Mouse (Mus musculus) frontal cortex, adult 2 months (tissue): ENCODE results near the gene Gm20388. TPM values are rescaled to one million over a fixed set of nuclear protein-coding genes. Genes with fewer than 3 reads are reported as not detected.

Experiments used
- DNase-seq, 2 experiments: peaks; one replicate each; pipeline ENCODE4 v3.0.0; 2022; ENCODE audit warnings: low spot score in 1 of 2; ENCODE audit errors: extremely low spot score in 1 of 2
- polyA plus RNA-seq: library from polyadenylated mRNA; depleted of rRNA; stranded (reverse); fragments of >200 nt; gene quantifications from 2 replicates; pipeline ENCODE4 v1.2.3, GENCODE M21; 2012

Gm20388 gene
- polyA plus RNA-seq, 1 experiment = 22.2 TPM

DNA sequence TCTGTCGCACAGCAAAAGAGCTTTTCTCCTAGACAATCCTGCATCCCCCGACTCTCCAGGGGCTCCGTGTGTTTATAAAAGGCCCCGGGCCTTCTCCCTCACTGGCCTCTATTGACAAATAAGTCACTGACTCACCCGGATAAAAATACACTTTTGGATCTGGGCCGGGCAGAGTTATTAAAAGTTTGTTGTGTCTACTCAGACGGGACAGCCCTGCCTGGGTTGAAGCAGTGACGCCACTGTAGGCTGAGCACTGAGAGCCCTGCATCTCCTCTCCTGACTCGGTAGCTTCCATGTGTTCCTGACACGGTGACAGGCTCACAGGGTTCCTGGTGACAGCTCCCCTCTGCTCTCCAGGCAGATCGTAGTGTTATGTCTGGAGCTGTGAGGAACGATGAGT is 1241.8 kb downstream of the Gm20388 start:
- DNase-seq = no peak

DNA sequence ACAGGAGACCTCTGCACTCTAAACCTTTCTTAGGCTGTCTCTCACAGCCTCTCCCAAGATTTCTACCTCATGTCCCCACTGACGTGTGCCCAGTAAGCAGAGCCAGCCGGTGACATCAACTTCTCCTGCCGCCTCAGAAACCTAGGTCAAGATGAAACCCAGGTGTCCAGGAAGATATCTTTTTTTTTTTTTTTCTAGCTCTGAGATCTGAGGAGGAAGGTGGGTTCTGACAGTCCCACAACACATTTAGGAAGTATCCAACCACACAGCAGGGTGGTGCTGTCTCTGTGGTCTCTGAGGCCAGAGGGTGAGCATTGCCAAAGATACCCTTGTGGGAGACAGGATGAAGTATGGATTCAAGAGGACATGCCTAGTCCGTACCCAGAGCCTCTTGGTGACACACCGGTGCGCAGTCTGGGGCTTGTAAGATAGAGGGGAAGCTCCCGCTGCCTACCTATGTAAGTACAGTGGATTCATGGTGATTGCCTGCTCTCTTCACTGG is 1246.4 kb downstream of the Gm20388 start:
- DNase-seq = no peak

DNA sequence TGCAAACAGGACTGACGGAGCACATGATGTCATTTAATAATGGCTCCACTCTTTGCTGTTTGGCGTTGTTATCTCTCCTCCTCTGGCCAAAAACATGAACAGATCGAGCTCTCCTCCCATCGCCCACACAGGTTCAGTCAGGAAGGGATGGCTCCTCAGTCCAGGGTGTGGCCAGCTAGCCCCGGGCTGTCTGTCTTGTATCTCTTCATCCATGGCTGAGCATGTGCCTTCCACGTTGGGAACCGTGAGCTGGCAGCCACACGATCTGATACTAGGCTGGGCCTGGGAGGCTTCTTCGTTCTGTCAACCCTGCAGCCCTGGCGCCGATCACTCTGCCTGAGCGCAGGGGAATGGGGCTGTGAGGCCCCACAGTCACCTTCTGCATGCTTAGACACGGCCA is 1248.2 kb downstream of the Gm20388 start:
- no peak for DNase-seq

DNA sequence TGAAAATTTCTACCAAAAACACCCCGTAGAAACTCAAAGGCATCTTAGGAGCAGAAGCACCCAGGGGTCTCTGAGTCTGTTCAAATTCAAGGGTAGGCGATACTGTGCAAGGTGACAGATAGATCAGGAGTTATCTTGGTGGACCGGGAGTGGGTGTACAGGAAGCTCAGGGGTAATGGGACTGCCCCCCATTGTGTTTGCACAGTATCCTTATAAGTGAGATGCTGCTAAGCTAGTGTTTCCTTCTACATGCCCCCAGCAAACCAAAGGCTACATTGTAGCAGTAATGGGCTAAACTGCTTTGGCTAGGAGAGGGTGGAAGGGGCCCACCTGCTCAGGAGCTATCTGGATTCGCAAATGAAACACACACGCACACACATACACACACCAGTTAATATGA is 1250.8 kb downstream of the Gm20388 start:
- DNase-seq = no peak

DNA sequence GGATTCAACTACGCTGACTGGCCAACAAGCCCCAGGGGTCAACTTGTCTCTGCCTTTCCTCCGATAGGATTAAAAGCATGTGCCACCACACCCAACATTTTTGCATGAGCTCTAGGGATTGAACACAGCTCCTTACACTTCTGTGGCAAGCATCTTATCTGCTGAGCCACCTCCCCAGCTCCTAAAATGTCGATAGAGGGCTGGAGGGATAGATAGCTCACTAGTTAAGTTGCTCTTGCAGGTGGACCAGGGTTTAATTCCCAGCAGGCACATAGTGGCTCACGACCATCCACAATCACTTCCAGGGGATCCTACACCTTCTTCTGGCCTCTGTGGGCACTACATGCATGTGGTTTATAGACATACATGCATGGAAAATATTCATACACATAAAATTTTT is 1251.8 kb downstream of the Gm20388 start:
- no peak for DNase-seq

DNA sequence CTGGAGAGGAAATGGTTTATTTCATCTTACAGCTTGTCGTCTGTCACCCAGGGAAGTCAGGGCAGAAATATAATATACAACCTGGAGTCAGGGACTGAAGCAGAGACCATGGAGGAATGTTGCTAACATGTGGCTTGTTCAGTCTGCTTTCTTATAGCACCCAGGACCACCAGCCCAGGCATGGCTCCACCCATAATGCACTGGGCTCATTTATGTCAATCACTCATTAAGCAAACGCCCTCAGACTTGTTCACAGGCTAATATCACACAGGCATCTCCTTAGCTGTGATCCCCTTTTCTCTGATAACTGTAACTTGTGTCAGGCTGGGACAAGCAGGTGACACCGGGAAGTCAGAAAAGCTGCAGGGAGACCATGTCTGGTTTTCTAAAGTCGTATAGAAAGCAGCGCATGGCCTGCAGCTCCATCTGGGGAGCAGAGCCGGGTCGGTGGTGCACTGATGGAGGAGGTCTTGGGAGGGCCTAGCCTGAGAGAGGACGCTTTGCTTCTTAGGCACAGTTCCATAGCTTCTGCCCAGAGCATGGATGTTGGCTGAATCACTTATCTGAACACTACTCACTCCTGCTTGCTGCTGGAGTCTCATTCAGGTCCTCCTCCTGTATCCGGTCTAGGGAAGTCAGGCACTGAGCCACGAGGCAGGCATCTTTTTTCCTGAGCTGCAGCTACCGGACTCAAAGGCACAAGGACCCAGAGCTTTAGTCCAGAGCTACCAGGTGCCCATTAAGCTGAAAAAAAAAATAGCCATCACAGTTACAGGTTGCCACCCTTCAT is 1252.5 kb downstream of the Gm20388 start:
- DNase-seq = no peak

DNA sequence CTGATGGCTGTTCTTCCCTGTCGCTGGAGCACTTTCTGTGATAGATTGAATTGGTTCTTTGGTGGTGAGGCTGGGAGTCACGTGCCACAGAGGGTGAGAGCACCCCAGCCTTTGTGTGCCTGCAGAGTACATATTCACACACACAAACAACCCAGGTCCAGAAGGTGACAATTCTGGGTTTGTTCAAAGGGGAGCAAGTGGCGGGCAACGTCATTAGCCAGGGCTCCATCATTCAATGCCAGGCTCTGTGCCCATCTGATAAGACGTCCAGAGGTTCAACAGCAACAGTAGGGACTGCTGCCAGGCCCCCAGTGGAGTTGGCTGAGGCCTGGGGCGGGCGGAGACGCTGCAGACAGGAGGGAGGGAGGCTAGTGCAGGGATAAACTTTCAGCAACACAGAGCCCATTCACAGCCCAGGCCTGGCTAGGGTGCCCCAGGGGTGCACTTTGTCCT is 1253.4 kb downstream of the Gm20388 start:
- no peak for DNase-seq

DNA sequence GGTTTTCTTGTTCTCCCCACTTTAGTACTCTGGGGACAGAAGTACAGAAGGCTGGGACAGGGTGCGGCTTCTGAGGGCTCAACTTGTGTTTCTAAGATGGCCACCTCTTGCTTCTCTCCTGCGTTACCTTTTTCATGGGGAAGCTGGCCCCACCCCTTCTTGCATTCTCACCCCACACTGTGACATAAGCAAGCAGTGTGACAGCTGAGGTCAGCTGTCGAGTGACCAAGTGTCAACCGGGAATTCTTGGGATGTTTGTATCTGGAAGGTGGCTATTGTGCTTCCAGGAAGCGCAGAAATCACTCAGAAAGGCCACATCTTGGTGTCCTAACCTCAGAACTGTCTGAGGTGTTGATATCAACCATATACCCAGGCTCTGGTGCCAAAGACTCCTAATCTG is 1257.4 kb downstream of the Gm20388 start:
- DNase-seq = no peak

DNA sequence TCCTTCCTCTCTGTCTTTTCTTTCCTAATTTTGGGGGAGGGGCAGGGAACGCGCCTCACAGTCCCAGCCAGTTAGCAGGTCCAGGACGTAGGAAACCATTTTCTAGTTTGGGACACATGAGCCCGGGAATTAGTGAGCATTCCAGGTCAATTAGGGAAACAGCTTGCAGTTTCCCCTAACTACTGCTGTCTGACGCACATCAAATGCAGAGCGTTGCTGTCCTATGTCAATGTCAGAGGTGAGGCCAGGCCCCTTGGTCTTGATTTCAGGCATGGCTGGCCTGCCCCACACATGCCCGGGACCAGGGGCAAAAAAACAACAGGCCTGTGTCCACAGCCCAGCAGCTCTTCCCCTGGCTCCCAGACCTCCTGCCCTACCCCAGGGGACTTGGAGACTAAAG is 1259.5 kb downstream of the Gm20388 start:
- DNase-seq = no peak

DNA sequence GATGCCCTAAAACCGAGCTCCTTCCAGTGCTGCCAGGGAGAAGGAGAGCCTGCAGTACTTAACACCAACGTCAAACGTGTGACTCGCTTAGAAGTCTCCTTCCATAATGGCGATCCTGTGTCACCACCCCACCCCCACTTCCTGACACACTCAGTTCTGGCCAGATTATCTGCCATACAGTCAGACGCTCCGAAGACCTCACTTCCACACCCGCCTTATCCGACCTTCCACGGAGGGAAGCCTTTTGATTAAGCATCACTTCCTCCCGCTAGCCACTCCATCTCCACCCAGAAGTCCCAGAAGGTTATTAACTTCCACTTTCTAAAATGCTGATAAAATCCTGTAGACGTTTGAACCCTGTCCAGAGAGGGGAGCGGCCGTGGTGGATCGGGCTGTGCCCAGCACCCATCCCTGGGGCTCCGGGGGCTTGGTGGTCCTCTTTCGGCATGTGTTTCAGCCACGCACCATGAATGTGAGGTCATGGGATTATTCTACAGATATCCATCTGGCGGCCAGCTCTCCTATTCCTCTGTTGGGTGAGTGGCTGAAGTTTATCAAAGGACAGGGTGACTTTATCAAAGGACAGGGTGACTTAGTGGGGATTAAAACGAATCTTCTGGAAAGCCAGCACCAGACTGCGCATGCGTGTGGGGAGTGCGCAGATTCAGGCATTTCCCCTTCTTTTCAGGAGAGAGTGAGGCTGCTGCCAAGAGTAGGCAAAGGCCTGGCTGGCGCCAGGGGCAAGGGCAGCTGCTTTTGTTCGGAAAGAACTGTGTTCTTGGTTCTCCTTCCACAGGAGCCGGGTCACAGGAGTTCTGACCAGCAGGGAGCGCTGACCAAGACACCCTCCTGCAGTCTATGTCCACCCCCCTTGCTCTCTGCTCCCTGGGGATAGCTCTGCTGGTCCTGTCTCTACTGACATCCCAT is 1260.2 kb downstream of the Gm20388 start:
- DNase-seq = peak; percentile 2 to 34

DNA sequence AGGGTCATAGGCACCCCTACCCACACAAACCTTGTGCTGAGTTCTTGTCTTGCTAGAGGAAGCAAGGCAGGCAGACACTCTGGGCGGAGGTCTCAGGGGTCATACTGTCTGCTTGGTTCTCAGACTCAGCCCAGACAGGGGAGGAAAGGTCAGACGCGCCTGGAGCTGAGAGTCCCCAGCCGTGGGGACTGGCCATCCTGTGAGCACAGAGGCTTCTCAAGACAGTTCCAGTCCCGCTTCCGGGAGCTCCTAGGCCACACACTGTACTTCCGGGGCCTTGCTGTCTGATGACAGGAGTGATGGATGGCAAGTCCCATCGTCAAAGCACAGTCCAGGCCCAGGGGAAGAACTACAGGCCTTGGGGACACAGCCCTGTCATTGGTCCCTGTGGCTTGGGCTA is 1261.9 kb downstream of the Gm20388 start:
- no peak for DNase-seq

DNA sequence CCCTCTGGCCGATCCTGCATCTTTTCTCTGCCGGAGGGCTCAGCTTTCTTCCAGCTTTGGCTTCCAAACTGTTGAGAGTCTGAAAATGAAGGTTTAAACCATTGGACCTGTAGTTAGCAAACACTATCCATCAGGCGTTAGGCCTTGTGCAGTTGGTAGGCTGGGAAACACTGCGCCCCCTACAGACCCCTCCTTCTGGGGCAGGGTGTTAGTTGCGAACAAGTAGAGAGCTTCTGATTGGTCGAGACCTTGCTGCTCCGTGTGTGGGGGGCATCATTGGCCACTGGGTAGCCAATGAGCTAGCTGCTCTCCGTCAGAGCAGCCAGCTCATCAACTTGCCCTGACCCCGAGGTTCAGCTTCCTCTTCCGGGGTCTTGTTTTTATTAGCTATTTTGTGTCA is 1263.5 kb downstream of the Gm20388 start:
- no peak for DNase-seq

DNA sequence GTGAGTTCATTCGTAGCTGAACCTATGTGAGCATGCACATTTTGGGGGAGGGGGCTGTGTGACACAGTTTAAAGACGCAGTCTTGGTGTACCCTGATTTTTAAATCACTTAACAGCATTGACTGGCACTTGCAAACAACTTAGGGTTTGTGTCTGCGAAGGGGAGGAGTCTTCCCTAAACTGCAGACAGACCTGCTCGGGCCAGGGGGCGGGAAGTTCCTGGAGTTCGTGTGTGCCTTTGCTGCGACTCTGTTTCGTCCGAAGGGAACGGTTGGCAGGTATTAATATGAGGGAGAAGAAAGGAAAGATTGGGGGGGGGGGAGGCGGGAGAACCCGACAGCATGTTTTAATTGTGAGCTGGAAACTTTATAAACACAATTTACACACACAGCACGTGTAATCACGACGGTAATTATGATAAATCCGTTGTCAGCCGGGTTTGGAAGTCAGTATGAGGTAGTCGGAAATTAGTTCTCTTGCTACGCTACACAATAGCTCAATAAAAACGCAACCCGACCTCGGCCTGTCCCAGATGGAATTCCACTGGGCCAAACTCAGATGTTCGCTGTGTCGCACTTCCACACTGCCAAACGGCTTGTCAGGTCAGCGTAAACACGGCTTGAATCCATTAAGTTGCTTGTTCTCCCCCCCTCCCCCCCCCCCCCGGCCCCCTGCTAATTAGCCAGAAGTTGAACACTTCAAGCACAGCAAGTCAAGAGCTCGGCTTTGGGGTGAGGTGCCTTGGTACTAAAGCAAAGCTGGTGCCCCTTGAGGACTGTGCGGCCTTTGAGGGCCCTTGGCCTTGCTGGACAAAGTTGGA is 1264.3 kb downstream of the Gm20388 start:
- no peak for DNase-seq

DNA sequence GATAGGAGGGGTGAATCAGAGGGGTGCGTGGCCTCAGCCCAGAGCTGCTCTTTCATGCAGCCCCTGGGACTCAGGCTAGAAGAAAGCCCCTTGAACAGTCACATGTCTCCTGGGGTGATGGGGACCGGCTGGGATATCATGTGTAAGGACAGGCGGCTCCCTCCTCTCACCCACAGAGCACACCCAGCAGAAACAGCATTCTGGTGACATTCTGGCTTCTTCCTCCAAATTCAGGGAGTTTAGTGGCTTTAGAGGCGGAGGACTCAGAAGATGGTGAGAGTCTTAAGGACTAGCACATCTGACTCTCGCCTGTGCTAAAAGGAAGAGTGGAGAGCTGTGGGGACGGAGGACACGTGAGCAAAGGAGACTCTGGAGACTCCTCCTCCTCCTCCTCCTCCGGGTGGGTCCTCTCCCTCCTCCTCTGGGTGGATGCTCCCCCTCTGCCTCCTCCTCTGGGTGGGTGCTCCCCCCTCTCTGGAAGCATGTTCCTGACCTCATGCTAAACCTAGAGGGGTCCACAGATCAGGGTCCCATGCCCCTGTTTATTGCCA is 1265.0 kb downstream of the Gm20388 start:
- no peak for DNase-seq

DNA sequence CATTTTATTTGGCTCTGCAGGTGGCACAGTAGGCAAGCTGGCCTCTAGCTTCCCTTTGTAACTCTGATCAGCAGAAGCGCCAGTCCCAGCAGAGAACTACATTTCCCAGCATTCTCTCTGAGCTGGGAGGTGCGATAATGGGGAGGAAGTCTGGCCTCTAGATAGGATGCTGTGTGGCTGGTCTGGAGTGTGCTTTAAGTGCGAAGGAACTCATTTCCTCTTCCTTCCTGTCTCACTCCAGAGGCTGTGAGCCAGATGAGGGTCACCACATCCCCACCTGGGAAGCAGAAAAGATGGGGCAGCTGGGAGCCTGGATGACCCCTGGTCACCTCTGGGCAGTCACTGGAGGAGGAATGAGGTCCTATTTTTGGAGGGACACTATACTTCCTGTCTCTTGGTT is 1265.7 kb downstream of the Gm20388 start:
- DNase-seq = peak in 1 of 2 experiments; percentile 5

DNA sequence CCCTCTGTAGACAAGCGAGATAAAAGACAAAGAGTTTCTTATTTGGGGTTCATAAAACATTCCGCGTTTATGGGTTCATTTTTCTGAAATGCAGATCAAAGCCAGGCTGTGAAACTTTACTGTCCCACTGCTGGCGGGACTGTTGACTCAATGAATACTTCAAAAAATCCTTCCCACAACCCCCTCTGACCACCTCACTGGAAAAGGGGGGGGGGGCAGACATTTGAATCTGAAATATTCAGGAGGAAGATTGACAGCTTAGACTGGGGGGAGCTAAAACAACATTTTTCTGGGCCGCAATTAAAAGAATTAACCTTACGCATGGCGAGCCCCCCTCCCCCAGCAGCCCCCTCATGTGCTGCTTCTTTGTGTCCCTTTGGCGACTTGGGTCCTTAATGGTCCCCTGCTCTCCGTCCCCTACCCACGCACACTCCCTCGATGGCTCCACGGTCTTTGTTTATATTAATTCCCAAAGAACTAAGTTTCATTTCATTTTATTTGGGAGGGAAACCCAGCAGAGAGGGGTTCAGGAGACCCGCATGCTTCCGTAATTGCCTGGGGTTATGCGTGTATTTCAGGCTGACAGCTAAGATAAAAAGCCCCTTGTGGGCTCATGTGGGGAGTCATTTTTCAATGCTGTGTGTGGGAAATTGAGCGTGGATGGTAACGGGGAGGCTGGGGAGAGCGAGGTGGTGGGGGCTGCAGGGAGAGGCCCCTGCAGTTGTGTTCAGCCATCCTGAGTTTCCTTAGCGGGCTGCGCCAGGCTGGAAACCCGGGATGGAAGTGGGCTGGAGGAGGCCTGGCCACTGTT is 1270.0 kb downstream of the Gm20388 start:
- DNase-seq = no peak

DNA sequence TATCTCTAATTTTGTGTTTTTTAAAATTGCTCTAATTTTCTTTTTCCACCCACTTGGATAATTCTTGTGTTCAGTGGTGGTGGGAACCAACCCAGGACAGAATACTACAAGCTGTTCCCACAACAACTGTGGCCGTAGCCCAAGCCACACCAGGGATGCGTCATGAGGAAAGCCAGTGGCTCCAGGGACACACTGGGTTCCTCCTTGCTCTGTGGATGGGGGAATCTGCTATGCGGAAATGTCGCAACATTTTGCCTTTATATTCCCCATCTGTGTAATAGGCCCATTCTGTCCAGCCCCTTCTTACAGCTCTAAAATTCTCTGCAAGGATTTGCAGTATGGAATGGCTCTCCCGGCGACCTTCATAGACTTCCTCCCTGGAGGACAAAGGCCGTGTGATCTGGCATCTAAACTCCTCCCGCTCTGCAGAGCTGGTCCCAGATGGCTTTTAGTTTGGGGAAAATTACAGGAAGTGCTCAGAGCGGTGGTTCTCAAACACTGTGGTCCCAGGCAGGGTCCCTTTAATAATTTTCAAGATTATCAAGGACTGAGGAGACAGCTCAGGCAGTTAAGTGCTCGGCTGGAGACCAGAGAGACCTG is 1270.7 kb downstream of the Gm20388 start:
- no peak for DNase-seq

DNA sequence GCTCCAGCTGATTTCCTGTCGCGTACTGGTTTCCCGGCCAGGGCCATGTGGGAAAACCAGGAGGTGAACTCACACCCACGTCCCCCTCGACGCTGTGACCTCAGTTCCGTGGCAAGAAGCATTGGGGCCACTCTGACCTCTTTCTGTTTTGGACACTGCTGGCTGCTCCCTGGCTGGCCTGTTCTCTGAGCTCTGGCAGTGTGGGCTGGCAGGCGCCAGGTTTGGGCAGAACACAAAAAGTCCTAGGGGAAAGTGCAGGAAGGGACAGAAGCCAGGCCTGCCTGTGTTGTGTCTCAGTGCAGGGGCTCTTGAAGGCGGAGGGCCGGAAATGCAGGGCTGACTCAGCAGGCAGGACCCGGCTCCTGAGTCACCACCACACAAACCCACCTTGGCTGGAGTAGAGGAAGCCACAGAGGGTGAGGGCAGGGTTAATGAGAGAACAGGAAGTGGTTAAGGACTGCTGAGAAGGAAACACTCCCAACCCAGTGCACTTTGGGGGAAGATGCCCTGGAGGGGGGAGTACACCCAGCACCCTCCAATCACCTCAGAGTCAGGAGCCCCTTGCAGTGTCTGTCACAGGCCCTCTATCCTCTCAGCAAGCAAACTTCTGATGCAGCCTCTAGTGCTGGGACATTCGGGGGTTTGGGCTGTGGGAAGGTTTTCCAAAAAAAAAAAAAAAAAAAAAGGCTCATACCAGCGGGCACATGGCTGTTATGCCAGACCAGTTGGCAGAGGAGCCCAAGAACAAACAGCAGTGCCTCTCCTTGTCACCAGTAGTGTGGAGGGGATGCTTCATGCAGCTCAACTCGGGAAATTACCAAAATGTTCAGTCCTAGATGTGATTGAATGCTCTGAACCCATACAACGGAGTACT is 1277.1 kb downstream of the Gm20388 start:
- DNase-seq = no peak
